ENCODE assay signal across 7 mouse cellular contexts in genomic region chr11:105589231-105589876, GRCm38 (mm10). TPM values are rescaled to one million over a fixed set of nuclear protein-coding genes. Genes with fewer than 3 reads are reported as not detected.
DNase-seq lines count a peak whose midpoint lies in the region; ATAC-seq and TF ChIP-seq lines count a peak whose summit lies in the region.

No protein-coding gene starts in this region.

- intact Hi-C loops in heart, adult 2 months (cut with DNase I) = no loop called here

- no peaks in the 10 kb centered on the region for H3K27me3 ChIP-seq in embryonic facial prominence, embryonic 11.5 days (ENCODE audit: control insufficient read depth, insufficient read depth, low read length)
- H3K27me3 ChIP-seq in heart, adult 2 months (ENCODE audit: control insufficient read depth, insufficient read depth, low read length) = no peaks in the 10 kb centered on the region
- H3K27me3 ChIP-seq in kidney, adult 2 months (replicated peaks; ENCODE audit: control insufficient read depth, insufficient read depth, low read length) = no peaks in the 10 kb centered on the region
- no peaks in the 10 kb centered on the region for H3K27me3 ChIP-seq in limb, embryonic 11.5 days (ENCODE audit: control insufficient read depth, insufficient read depth, low read length)
- H3K27me3 ChIP-seq in midbrain, embryonic 13.5 days = no peaks in the 10 kb centered on the region
- H3K27me3 ChIP-seq in small intestine, adult 2 months (ENCODE audit: control insufficient read depth, insufficient read depth, low read length) = peaks cover 3% of the 10 kb centered on the region; the same call in 1 of the 2 replicates

- peak; percentile 24 for TF ChIP-seq CTCF in heart, adult 2 months (IDR thresholded peaks at IDR 0.05)
- TF ChIP-seq CTCF in kidney, adult 2 months (conservative IDR thresholded peaks at IDR 0.05; ENCODE audit: insufficient read depth, insufficient read length, low read depth, low read length) = no peak
- no peak for TF ChIP-seq CTCF in small intestine, adult 2 months (IDR thresholded peaks at IDR 0.05; ENCODE audit: extremely low read depth, insufficient read length, insufficient replicate concordance, low read depth, low read length)

- no peak for TF ChIP-seq POLR2A in heart, adult 2 months (IDR thresholded peaks at IDR 0.05; ENCODE audit: insufficient read depth, low read depth, low read length)
- no peak for TF ChIP-seq POLR2A in kidney, adult 2 months (IDR thresholded peaks at IDR 0.05; ENCODE audit: low read depth, low read length)
- no peak for TF ChIP-seq POLR2A in small intestine, adult 2 months (IDR thresholded peaks at IDR 0.05; ENCODE audit: low read depth, low read length)

- no peaks in the 10 kb centered on the region for H3K36me3 ChIP-seq in embryonic facial prominence, embryonic 11.5 days (replicated peaks; ENCODE audit: control insufficient read depth, insufficient read depth, low read depth, low read length)
- H3K36me3 ChIP-seq in heart, adult 2 months (ENCODE audit: control insufficient read depth, insufficient read depth, low read length) = peaks cover 3% of the 10 kb centered on the region; the same call in 1 of the 2 replicates
- no peaks in the 10 kb centered on the region for H3K36me3 ChIP-seq in kidney, adult 2 months (ENCODE audit: control insufficient read depth, insufficient read depth, low read length)
- H3K36me3 ChIP-seq in limb, embryonic 11.5 days (ENCODE audit: control insufficient read depth, insufficient read depth, low read length) = no peaks in the 10 kb centered on the region
- H3K36me3 ChIP-seq in midbrain, embryonic 13.5 days = no peaks in the 10 kb centered on the region
- H3K36me3 ChIP-seq in small intestine, adult 2 months (ENCODE audit: control insufficient read depth, insufficient read depth, low read length) = no peaks in the 10 kb centered on the region

- ATAC-seq in embryonic facial prominence, embryonic 11.5 days (replicated peaks; ENCODE audit: insufficient number of reproducible peaks, low FRiP score, low TSS enrichment, low read depth) = peak; percentile 90
- ATAC-seq in limb, embryonic 11.5 days (ENCODE audit: insufficient number of reproducible peaks, low FRiP score, low TSS enrichment, low read depth) = peak; percentile 90
- ATAC-seq in midbrain, embryonic 13.5 days = peak; percentile 95

- DNase-seq in adrenal gland, postnatal 36 days = peak; percentile 91 to 96
- DNase-seq in embryonic facial prominence, embryonic 11.5 days (ENCODE audit: low spot score) = peak; percentile 92
- DNase-seq in heart, adult 2 months = peak; percentile 91 to 92
- DNase-seq in kidney, adult 2 months = peak; percentile 93
- peak; percentile 91 for DNase-seq in limb, embryonic 11.5 days (ENCODE audit: low spot score)

- peak overlapping the region; percentile 88 for H3K9ac ChIP-seq in embryonic facial prominence, embryonic 11.5 days (replicated peaks; ENCODE audit: low read length)
- peak overlapping the region; percentile 100 for H3K9ac ChIP-seq in heart, adult 2 months (ENCODE audit: low read depth, low read length)
- peak overlapping the region; percentile 72 for H3K9ac ChIP-seq in limb, embryonic 11.5 days (ENCODE audit: low read length)
- peak overlapping the region; percentile 91 for H3K9ac ChIP-seq in midbrain, embryonic 13.5 days (replicated peaks)

- peak overlapping the region; percentile 96 for H3K4me2 ChIP-seq in embryonic facial prominence, embryonic 11.5 days (ENCODE audit: low read depth, low read length)
- H3K4me2 ChIP-seq in limb, embryonic 11.5 days (ENCODE audit: low read depth, severe bottlenecking) = peak overlapping the region; percentile 89
- peak overlapping the region; percentile 64 for H3K4me2 ChIP-seq in midbrain, embryonic 13.5 days (replicated peaks)

- TF ChIP-seq EP300 in heart, adult 2 months (IDR thresholded peaks at IDR 0.05; ENCODE audit: insufficient read depth, low read depth, low read length) = peak; percentile 45; the same call in 1 of the 2 replicates

- H3K27ac ChIP-seq in embryonic facial prominence, embryonic 11.5 days (replicated peaks; ENCODE audit: low read depth, low read length) = peak overlapping the region; percentile 85
- H3K27ac ChIP-seq in heart, adult 2 months = peak overlapping the region; percentile 77
- peak overlapping the region; percentile 71 for H3K27ac ChIP-seq in kidney, adult 2 months (ENCODE audit: insufficient read depth, low read depth, low read length)
- peak overlapping the region; percentile 86 for H3K27ac ChIP-seq in limb, embryonic 11.5 days (replicated peaks; ENCODE audit: low read depth, low read length)
- peak overlapping the region; percentile 96 for H3K27ac ChIP-seq in midbrain, embryonic 13.5 days
- peak overlapping the region; percentile 52; the same call in 1 of the 2 replicates for H3K27ac ChIP-seq in small intestine, adult 2 months (ENCODE audit: insufficient read depth, low read depth, low read length)

- H3K79me2 ChIP-seq in heart, adult 2 months (replicated peaks; ENCODE audit: control insufficient read depth, insufficient read depth, low read length) = no peaks in the 10 kb centered on the region

- under 1% methylated on average over 32 of the region's 70 CpGs for WGBS in embryonic facial prominence, embryonic 11.5 days
- 4% methylated on average over 70 of the region's 70 CpGs for WGBS in heart, adult 2 months
- WGBS in kidney, adult 2 months = 4% methylated on average over 70 of the region's 70 CpGs
- WGBS in limb, embryonic 11.5 days = under 1% methylated on average over 62 of the region's 70 CpGs
- under 1% methylated on average over 37 of the region's 70 CpGs for WGBS in midbrain, embryonic 13.5 days
- 3% methylated on average over 70 of the region's 70 CpGs for WGBS in small intestine, adult 2 months

- H3K9me3 ChIP-seq in embryonic facial prominence, embryonic 11.5 days (replicated peaks; ENCODE audit: control insufficient read depth, low read length) = no peaks in the 10 kb centered on the region
- no peaks in the 10 kb centered on the region for H3K9me3 ChIP-seq in limb, embryonic 11.5 days (ENCODE audit: control insufficient read depth, low read length)
- no peaks in the 10 kb centered on the region for H3K9me3 ChIP-seq in midbrain, embryonic 13.5 days

- peak overlapping the region; percentile 93 for H3K4me3 ChIP-seq in embryonic facial prominence, embryonic 11.5 days (ENCODE audit: low read depth, low read length)
- H3K4me3 ChIP-seq in heart, adult 2 months = peak overlapping the region; percentile 78
- H3K4me3 ChIP-seq in kidney, adult 2 months (ENCODE audit: insufficient read depth, low read depth, low read length) = peak overlapping the region; percentile 96
- peak overlapping the region; percentile 62 for H3K4me3 ChIP-seq in limb, embryonic 11.5 days (ENCODE audit: low read depth, low read length)
- peak overlapping the region; percentile 81 for H3K4me3 ChIP-seq in midbrain, embryonic 13.5 days (replicated peaks)
- H3K4me3 ChIP-seq in small intestine, adult 2 months (ENCODE audit: low read depth, low read length) = peak overlapping the region; percentile 91

- H3K4me1 ChIP-seq in embryonic facial prominence, embryonic 11.5 days (ENCODE audit: control insufficient read depth, insufficient read depth, low read length) = no peaks in the 10 kb centered on the region
- peaks cover 1% of the 10 kb centered on the region for H3K4me1 ChIP-seq in heart, adult 2 months (ENCODE audit: control insufficient read depth, insufficient read depth, low read length)
- peaks cover 2% of the 10 kb centered on the region; the same call in 1 of the 2 replicates for H3K4me1 ChIP-seq in kidney, adult 2 months (ENCODE audit: control insufficient read depth, insufficient read depth, low read length)
- H3K4me1 ChIP-seq in limb, embryonic 11.5 days (ENCODE audit: control insufficient read depth, insufficient read depth, low read length) = no peaks in the 10 kb centered on the region
- H3K4me1 ChIP-seq in midbrain, embryonic 13.5 days (replicated peaks) = 0 out of 2 replicates have a peak, but pooled peaks cover 6% of the 10 kb centered on the region
- 0 out of 2 replicates have a peak, but pooled peaks cover 4% of the 10 kb centered on the region for H3K4me1 ChIP-seq in small intestine, adult 2 months (ENCODE audit: control insufficient read depth, insufficient read depth, insufficient read length, low read length)

RNA-seq across cellular contexts. Expression of gene Tanc2, which starts 0.4 kb away (rescaled TPM):
- total RNA-seq in adrenal gland, postnatal 36 days (2021) = 10 to 100 TPM; 17.2 to 18.2 TPM
- polyA plus RNA-seq in embryonic facial prominence, embryonic 11.5 days (2014; fragmentation: Nextera tagmentation; extraction: Ambion mirVana) = 10.6 and 12.1 TPM in 2 replicates
- 10 to 100 TPM; 11.9 to 15.2 TPM for total RNA-seq in heart, adult 2 months (2021)
- polyA plus RNA-seq in heart, adult 2 months (2012; rRNA removed) = 3.5 and 6.9 TPM in 2 replicates
- 19.0 and 20.5 TPM in 2 replicates for polyA plus RNA-seq in kidney, adult 2 months (2012; rRNA removed)
- polyA plus RNA-seq in limb, embryonic 11.5 days (2014; fragmentation: Nextera tagmentation; extraction: Ambion mirVana) = 5.6 and 9.1 TPM in 2 replicates
- polyA plus RNA-seq in midbrain, embryonic 13.5 days (2015; fragmentation: Nextera tagmentation; extraction: Ambion mirVana) = 30.3 and 31.3 TPM in 2 replicates
- 1.2 and 2.1 TPM in 2 replicates for polyA plus RNA-seq in small intestine, adult 2 months (2012; rRNA removed)

Comparison
In these comparisons a context has a peak if more than half of its experiments do, and no peak if none do; other contexts are left out.
1. Peak in every context shown above with its lines: DNase-seq, ATAC-seq, H3K4me3 ChIP-seq and H3K27ac ChIP-seq.